Mouse (Mus musculus): ENCODE results near the gene Etnk2. TPM values are rescaled to one million over a fixed set of nuclear protein-coding genes. Genes with fewer than 3 reads are reported as not detected.

Etnk2 gene
- not detected for polyA plus RNA-seq (2017; shearing (Covaris generic))

GRCm38 (mm10) chr1:133363276-133364021, at the start of gene Etnk2:
Gene Etnk2, plus strand, starts transcription at chr1:133363572.

GRCm38 (mm10) chr1:133321267-133321925, 42.0 kb upstream of the Etnk2 start, which contains the start of gene Kiss1:
Gene Kiss1, plus strand, starts transcription at chr1:133321875.

GRCm38 (mm10) chr1:133350210-133350609, 13.2 kb upstream of the Etnk2 start, which contains the start of gene Ren1:
Gene Ren1, plus strand, starts transcription at chr1:133350510.

DNA sequence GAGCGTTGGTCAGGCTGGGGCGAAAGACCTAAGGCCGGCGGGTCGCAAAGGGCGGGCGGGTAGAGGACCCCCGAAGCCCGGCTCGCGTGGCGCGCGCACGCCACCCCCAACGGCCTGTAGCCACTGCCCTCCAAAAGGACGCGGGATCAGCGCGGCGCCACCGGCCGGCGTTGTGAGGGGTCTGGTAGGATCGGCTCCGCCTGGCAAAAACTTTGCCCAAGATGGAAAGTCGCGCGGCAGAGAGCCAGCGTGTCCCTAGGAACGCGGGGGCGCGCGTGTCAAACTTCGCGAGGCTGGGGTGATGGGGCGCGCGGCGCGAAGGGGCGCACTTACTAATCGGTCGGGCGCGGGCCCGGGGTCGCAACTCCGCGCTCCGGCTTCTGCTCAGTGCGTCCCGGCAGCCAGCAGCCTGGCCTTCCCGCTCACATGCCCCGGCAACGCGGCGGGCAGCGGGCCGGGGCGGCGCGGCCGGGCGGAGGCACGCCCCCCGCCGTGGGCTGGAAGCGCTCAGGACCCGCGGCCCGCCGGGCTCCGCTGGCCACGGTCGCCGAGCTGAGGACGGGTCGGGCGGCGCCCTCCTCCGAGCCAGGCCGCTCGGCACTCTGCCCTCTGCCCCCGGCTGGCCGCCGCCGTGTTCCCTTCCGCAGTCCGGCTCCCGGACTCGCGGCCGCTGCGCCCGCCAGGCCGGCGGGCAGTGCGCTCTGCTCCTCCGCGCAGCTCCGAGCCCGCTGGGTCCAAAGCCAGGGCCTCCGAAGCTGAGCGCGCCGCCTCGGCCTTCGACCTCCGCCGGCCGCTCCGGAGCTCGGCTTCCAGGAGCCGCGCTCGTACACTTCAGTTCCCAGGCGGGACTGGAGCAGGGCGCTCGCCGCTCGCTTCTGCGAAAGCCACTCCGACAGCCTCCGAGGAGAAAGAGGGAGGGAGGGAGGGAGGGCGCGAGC, 60.4 kb downstream of the Etnk2 start, which contains the start of gene Sox13:
Gene Sox13, minus strand, starts transcription at position 835 of the 938 bp plus-strand sequence.

Other genes with a start within 250 kb of the Etnk2 start
- gene Ppp1r15b, start 232.4 kb upstream of the Etnk2 start, polyA plus RNA-seq (2017; shearing (Covaris generic)): 41.6 TPM
- gene Plekha6, start 199.4 kb upstream of the Etnk2 start, polyA plus RNA-seq (2017; shearing (Covaris generic)): 0.31 TPM
- gene Golt1a, start 53.8 kb upstream of the Etnk2 start, polyA plus RNA-seq (2017; shearing (Covaris generic)): not detected
- gene Kiss1, start 41.7 kb upstream of the Etnk2 start, polyA plus RNA-seq (2017; shearing (Covaris generic)): not detected
- gene Ren1, start 13.1 kb upstream of the Etnk2 start, polyA plus RNA-seq (2017; shearing (Covaris generic)): not detected
- not detected for gene Sox13, start 60.8 kb downstream of the Etnk2 start, polyA plus RNA-seq (2017; shearing (Covaris generic))
- gene Snrpe, start 246.7 kb downstream of the Etnk2 start, polyA plus RNA-seq (2017; shearing (Covaris generic)): 341 TPM